Mouse (Mus musculus) stomach, postnatal 0 days (tissue): ENCODE results near the gene I830077J02Rik.

Experiments
- CTCF ChIP-seq: IDR thresholded peaks from 2 replicates; pipeline ENCODE4 v1.5.1; 2016; ENCODE audit warnings: antibody characterized with exemption, low read depth, mild to moderate bottlenecking, moderate library complexity
- EP300 ChIP-seq: optimal IDR thresholded peaks from 2 replicates; pipeline ENCODE3; 2016; ENCODE audit warnings: antibody characterized with exemption

- TF ChIP-seq EP300, result no peak
- no peak for TF ChIP-seq CTCF
These were observed 17.2 kb downstream of the I830077J02Rik start for GRCm38 (mm10) chr3:105915281-105915680.
